Mouse (Mus musculus): Measurements from ENCODE around the gene Nlgn2. TPM values are rescaled to one million over a fixed set of nuclear protein-coding genes. Genes with fewer than 3 reads are reported as not detected.

Gene Nlgn2
- total RNA-seq, 4 experiments from 2014 or later = 217 to 228 (median 217) TPM

DNA sequence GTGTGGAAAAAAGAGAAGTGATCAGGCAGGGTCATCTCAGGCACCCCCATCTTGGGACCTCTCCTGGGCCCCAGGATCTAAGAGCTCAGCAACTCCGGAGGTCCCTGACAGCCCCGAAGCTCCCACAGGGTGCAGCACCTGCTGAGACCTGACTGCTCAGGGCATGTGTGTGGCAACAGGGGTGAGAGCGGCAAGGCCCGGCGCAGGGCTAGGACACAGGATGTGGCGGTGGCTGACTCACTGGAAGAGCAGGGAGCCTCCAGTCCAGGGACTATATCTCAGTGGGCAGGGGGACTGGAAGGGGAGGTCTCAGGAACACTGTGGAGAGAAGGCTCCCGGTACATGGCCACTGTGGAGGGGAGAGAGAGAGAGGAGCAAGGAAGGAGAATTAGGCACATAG, 39.7 kb downstream of the Nlgn2 start:
- DNase-seq (ENCODE audit: low spot score in 2 of 2) = no peak

DNA sequence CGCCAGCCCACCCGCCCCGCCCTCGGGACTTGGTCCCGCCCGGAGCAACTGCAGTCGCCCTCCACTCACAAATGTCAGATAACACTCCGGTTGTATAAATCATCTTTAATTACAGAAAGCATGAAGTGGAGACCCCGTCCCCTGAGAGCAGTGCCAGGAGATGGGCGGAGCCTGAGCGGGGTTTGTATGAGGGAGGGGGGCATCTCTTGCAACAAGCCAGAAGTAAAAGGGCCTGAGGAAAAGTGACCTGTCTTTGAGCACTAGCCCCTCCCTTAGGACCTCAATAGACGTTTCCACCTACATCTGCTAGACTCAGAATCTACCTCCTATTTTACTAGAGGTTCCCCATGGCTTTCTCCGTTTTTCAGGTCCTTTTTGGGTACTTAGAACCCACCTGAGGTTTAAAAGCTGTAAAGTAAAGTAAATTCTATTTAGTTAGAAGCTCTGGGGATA, 41.6 kb downstream of the Nlgn2 start:
- no peak for DNase-seq (ENCODE audit: low spot score in 2 of 2)

DNA sequence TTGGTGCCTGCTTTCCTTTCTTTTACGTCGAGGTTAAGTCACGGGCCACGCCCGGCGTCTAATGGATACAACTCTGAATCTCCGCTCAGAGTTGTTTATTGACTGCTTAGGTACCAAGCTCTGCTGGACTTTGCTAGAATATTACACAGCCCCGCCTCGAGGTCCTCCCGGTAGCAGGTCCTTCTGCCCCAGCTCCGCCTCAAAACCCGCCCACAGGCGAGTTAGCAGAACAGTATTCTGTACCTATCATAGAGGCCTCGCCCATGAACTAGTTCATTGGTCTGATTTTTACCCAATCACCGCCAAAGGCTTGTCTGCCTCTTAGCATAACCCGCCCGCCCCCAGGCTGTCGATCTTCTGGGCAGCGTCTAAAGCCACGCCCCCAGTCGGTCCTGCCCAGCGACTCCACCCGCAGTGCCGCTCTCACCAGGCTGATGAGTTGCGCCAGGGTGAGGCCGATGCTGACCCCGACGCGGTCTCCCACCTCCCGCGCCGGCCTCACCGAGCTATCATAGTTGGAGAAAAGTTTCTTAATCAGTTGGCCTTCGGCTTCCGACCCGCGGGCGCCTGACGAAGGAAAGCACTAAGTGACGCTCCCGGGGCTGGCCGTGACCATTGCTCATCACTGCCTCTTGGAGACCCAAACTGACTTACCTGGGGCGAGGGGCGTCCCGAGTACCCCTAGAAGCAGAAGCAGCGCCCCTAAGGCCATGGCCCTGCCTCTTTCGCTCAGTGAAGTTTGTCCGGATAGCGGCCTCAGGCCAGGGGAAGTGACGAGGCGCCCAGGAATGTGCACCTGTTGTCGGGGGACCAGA, 42.2 kb downstream of the Nlgn2 start, which contains the start of gene Chrnb1:
TSS of gene Chrnb1 (minus strand) at position 776 of the 815 bp plus-strand sequence.
- peak; percentile 60 to 93 for DNase-seq (ENCODE audit: low spot score in 2 of 2)

DNA sequence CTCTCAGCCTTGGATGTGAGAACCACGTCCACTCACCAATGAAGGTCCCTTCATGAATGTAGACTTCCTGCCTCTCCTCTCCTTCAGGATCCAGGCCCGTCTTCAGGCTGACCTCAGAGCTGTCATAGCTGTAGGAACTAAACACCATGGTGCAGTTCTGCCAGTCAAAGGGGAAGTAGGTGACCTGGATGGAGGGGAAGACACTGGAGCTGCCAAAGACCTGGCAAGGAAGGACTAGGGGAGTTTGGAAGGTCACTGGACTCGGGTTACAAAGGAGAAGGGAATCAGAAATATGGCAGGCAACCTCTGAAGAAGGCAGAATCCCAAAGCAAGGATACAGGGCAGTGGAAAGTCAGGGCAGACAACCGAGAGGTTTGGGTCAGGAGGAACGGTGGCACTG, 44.2 kb downstream of the Nlgn2 start:
- no peak for DNase-seq (ENCODE audit: low spot score in 2 of 2)

DNA sequence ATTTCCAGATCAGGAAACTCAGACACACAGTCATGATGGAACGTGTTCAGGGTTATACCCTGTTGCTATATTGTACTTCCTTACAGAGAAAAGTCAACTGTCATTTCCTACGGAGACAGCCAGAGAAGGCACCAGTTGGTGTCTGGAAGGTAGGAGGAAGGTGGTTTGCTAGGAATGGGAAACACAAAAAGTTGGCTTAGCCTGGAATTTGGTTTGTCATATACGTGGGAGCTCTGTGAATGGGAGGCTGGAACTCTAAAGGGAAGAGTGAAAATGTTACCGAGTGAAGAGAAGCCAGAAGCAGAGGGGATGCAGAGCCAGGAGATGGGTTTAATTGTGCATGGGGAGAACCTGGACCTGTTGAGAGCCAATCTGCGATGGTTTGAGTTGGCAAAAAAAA, 46.2 kb downstream of the Nlgn2 start:
- no peak for DNase-seq (ENCODE audit: low spot score in 2 of 2)

DNA sequence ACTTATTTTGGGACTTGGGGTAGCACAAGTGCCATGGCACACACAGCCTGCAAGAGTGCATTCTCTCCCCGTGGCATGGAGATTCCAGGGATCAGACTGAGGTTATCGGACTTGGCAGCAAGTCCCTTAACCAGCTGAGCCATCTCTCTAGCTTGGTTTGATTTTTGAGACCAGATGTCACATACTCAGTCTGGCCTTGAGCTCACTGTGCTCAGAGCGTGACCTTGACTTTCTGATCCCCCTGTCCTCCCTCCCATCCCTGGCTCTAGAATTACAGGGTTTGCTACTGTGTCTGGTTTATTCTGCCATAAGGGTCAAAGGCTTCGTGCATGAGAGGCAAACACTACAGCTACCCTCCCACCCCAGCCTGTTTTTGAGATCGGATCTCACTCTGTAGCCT, 48.2 kb downstream of the Nlgn2 start:
- no peak for DNase-seq (ENCODE audit: low spot score in 2 of 2)

DNA sequence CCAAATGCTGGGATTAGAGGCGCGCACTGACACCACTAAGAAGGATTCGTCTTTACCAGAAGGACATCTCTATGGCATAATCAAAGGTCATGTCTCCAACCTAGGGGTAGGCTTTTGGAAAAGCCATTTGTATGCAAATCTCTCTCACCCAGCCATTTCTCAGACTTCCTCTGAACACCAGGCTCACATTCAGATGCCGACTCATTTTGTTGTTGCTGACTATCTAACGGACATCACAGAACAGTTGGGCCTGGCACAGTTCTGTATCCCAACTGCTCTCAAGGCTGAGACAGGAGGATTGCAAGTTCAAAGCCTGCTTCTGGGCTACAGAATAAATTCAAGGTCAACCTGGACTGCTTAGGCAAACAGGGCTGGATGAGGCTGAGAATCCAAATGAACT, 50.3 kb downstream of the Nlgn2 start:
- DNase-seq (ENCODE audit: low spot score in 2 of 2) = no peak

DNA sequence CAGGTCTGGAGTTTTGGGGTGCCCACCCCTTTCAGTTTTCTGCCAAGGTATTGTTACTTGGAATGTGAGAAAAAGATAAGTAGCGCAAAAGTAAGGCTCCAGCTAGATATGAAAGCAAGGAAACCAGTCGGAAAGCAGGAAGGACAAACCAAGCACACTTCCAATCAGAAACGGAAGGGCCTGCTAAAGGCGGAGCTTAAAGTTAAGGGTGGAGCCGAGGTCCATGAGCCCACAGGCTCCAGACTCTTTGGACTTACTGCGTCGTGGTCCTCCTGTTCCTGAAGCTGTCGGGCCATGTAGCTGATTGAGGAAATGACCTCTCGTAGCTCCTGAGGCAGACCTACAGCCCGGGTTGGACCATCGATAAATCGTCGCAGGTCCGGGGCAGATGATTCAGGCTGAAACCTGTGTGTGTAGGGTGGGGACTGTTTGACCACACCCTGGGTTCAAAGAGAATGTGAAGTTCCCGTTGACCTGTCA, 52.8 kb downstream of the Nlgn2 start:
- no peak for DNase-seq (ENCODE audit: low spot score in 2 of 2)

DNA sequence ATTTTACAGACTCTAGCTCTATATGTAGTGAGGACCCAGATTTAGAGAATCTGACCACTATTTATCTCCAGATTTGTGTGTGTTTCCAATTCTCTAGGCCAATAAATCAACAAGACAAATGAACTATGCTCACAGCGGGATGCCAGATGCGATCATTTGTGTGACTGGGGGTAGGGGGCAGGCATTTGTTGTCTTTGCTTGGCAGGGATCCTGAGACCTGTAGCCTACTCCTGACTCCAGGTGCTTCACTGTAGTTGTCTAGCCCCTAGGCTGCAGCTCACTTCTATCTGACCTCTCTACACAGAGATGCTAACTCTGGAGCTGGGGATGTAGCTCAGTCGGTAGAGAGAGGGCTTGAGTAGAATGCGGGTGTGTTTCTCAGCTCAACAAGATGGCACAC, 55.8 kb downstream of the Nlgn2 start:
- no peak for DNase-seq (ENCODE audit: low spot score in 2 of 2)

DNA sequence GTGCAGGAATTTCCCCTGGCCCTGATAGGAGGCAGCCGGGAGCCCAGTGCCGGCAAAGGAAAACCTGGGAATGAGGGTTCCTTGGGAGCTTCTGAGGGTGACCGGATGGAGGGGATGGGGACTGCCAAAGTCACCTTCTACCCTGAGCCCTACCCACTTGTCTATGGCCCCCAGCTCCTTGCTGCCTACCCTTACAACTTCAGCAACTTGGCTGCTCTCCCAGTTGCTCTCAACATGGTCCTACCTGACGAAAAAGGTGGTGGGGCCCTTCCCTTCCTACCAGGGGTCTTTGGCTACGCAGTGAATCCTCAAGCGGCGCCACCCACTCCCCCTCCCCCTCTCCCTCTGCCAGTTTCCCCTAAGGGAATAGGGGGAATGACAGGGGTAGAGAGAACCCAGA, 58.6 kb downstream of the Nlgn2 start:
- DNase-seq (ENCODE audit: low spot score in 2 of 2) = no peak

DNA sequence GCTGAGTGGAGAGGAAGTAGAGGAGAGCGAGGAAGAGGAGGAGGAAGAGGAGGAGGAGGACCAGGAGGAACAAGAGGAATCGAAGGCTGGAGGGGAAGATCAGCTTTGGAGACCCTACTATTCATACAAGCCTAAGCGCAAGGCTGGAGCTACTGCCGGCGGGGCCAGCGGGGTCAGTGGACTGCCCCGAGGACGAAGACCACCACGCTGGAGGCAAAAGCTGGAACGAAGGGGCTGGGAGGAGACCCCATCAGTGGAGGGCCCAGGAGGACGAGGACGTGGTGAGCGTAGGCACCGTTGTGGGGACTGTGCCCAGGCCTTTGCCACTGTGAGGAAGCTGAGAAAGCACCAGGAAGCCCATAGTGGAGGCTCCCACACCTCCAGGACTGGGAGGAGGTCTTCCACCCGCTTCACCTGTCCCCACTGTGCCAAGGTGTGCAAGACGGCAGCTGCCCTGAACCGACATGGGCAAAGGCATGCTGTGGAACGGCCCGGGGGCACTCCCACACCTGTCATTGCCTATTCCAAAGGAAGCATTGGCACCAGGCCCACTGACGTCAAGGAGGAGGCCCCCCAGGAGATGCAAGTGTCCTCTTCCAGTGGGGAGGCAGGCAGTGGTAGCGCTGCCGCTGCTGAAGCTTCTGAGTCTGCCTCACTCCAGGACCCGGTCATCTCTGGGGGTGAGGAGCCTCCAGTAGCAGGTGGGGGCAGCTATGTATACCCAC, 59.2 kb downstream of the Nlgn2 start:
- no peak for DNase-seq (ENCODE audit: low spot score in 2 of 2)

DNA sequence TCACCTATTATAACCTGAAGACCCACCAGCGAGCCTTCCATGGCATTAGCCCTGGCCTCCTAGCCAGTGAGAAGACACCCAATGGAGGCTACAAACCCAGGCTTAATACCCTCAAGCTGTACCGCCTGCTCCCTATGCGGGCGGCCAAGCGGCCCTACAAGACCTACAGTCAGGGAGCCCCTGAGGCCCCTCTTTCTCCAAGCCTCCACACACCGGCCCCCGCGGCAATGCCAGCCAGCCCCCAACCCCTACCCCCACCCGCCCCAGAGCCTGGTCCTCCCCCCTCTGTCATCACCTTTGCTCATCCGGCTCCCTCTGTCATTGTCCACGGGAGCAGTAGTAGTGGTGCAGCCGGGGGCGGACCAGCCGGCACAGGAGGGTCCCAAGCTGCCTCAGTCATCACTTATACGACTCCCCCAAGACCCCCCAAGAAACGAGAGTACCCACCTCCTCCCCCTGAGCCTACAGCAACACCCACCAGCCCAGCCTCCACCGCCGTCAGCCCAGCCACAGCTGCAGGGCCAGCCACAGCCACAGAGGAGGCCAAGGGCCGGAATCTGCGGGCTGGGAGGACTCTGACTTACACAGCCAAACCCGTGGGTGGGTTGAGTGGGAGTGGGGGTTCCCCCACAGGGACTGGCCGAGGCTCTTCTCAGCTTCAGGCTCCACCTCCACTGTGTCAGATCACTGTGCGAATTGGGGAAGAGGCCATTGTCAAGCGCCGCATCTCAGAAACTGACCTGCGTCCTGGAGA, 59.9 kb downstream of the Nlgn2 start:
- DNase-seq (ENCODE audit: low spot score in 2 of 2) = no peak

DNA sequence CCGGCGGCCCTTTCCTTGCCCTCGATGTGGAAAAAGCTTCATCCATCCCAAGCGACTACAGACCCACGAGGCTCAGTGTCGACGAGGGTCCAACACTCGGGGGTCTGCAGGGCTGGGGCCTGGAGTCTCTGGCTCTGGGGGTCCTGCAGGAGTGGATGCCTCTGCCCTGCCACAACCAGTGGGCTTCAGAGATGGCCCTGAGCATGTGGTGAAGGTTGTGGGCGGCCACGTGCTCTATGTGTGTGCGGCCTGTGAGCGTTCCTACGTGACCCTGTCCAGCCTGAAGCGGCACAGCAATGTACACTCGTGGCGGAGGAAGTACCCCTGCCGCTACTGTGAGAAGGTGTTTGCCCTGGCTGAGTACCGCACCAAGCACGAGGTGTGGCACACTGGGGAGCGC, 61.1 kb downstream of the Nlgn2 start:
- DNase-seq (ENCODE audit: low spot score in 2 of 2) = no peak

DNA sequence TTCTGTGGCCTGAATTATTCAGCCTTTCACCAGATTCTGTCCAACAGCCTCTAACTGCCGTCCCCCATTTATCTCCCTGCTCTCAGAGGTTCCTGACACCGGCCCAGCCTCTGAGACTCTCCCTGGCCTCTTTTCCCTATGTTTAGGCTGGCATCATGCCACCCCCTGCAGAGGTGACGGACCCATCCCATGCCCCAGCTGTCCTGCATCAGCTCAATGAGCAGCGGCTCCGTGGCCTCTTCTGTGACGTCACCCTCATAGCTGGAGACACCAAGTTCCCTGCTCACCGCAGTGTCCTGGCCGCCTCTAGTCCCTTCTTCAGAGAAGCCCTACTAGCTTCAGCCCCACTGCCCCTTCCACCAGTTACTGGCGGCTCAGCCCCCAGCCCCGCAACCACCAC, 61.9 kb downstream of the Nlgn2 start:
- no peak for DNase-seq (ENCODE audit: low spot score in 2 of 2)

DNA sequence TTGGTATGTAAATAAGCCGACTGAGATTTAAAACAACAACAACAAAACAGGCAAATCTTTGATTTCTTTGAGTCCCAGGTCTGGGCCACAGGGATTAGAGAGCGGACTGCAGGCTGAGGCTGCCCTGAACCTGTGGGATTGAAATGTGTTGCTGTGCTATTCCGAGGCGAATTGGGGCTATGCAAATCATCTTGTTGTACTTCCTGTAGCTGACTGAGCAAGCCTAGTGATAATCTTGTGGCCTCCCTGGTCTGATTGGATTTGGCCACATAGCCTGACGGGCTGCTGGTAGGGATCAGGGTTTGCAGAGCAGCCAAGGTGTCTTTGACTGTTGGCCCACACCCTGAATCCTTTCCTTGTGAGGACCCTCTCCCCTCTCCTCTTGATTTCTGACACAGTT, 62.6 kb downstream of the Nlgn2 start:
- DNase-seq (ENCODE audit: low spot score in 2 of 2) = no peak

Small RNA genes lying within 50 kb of the gene (microRNA-seq; reads per million reads assigned to microRNA genes)
- gene Mir6924 = 0 reads per million in 2 experiments

Other genes starting within 250 kb of the Nlgn2 start
- 100 to 1,000 TPM; 400 to 455 (median 419) TPM for gene Atp1b2, start 231.8 kb downstream of the Nlgn2 start, total RNA-seq (2022)
- 1 to 10 TPM in 1 of 4 experiments, not detected in 3; 1.0 TPM for gene Shbg, start 219.9 kb downstream of the Nlgn2 start, total RNA-seq (2022)
- 10 to 100 TPM in 3 of 4 experiments, 1 to 10 TPM in 1; 7.9 to 11.6 (median 10.5) TPM for gene Sat2, start 215.8 kb downstream of the Nlgn2 start, total RNA-seq (2022)
- 100 to 1,000 TPM; 132 to 147 (median 140) TPM for gene Fxr2, start 204.8 kb downstream of the Nlgn2 start, total RNA-seq (2022)
- gene Sox15, start 182.5 kb downstream of the Nlgn2 start, total RNA-seq (2022) = under 1 TPM in 1 of 4 experiments, not detected in 3; 0.46 TPM
- 10 to 100 TPM; 59.3 to 68.7 (median 61.4) TPM for gene Mpdu1, start 175.1 kb downstream of the Nlgn2 start, total RNA-seq (2022)
- 10 to 100 TPM; 14.1 to 63.3 (median 34.2) TPM for gene Cd68, start 171.6 kb downstream of the Nlgn2 start, total RNA-seq (2022)
- 100 to 1,000 TPM; 268 to 307 (median 295) TPM for gene Eif4a1, start 165.4 kb downstream of the Nlgn2 start, total RNA-seq (2022)
- gene Senp3, start 155.7 kb downstream of the Nlgn2 start, total RNA-seq (2022) = 10 to 100 TPM; 72.6 to 96.8 (median 83.6) TPM
- gene Tnfsf13, start 152.0 kb downstream of the Nlgn2 start, total RNA-seq (2022) = 1 to 10 TPM; 2.5 to 4.2 (median 3.2) TPM
- gene Tnfsf12, start 141.9 kb downstream of the Nlgn2 start, total RNA-seq (2022) = 10 to 100 TPM; 10.2 to 15.1 (median 11.7) TPM
- 1 to 10 TPM; 1.5 to 2.0 (median 1.8) TPM for gene Tnfsfm13, start 141.7 kb downstream of the Nlgn2 start, total RNA-seq (2022)
- gene Polr2a, start 79.1 kb downstream of the Nlgn2 start, total RNA-seq (2022) = 10 to 100 TPM; 48.6 to 56.4 (median 51.3) TPM
- gene Slc35g3, start 75.8 kb downstream of the Nlgn2 start, total RNA-seq (2022) = not detected
- gene Zbtb4, start 71.9 kb downstream of the Nlgn2 start, total RNA-seq (2022) = 100 to 1,000 TPM; 138 to 158 (median 147) TPM
- 1 to 10 TPM in 2 of 4 experiments, under 1 TPM in 2; 0.51 to 1.2 (median 0.92) TPM for gene Chrnb1, start 41.8 kb downstream of the Nlgn2 start, total RNA-seq (2022)
- 10 to 100 TPM; 18.8 to 22.3 (median 19.7) TPM for gene Fgf11, start 35.9 kb downstream of the Nlgn2 start, total RNA-seq (2022)
- under 1 TPM in 2 of 4 experiments, not detected in 2; 0.16 to 0.20 TPM for gene Tmem102, start 32.2 kb downstream of the Nlgn2 start, total RNA-seq (2022)
- not detected for gene Gm39566, start 22.5 kb downstream of the Nlgn2 start, total RNA-seq (2022)
- not detected for gene Spem2, start 19.3 kb downstream of the Nlgn2 start, total RNA-seq (2022)
- gene Spem1, start 15.6 kb downstream of the Nlgn2 start, total RNA-seq (2022) = under 1 TPM in 3 of 4 experiments, not detected in 1; 0.43 to 0.74 (median 0.49) TPM
- gene Tmem256, start 730 bp upstream of the Nlgn2 start, total RNA-seq (2022) = 100 to 1,000 TPM; 117 to 147 (median 123) TPM
- 10 to 100 TPM; 16.0 to 20.0 (median 18.6) TPM for gene Plscr3, start 8.6 kb upstream of the Nlgn2 start, total RNA-seq (2022)
- gene Tnk1, start 20.9 kb upstream of the Nlgn2 start, total RNA-seq (2022) = under 1 TPM in 3 of 4 experiments, not detected in 1; 0.26 to 0.46 (median 0.30) TPM
- gene Tmem95, start 40.2 kb upstream of the Nlgn2 start, total RNA-seq (2022) = not detected
- 1 to 10 TPM; 1.0 to 2.0 (median 1.2) TPM for gene Kctd11, start 43.6 kb upstream of the Nlgn2 start, total RNA-seq (2022)
- gene Acap1, start 57.8 kb upstream of the Nlgn2 start, total RNA-seq (2022) = not detected
- gene 2810408A11Rik, start 63.2 kb upstream of the Nlgn2 start, total RNA-seq (2022) = 1 to 10 TPM in 1 of 4 experiments, under 1 TPM in 3; 0.39 to 1.1 (median 0.56) TPM
- 100 to 1,000 TPM in 3 of 4 experiments, 10 to 100 TPM in 1; 97.6 to 122 (median 112) TPM for gene Neurl4, start 63.3 kb upstream of the Nlgn2 start, total RNA-seq (2022)
- 10 to 100 TPM; 27.1 to 37.6 (median 32.4) TPM for gene Gps2, start 76.1 kb upstream of the Nlgn2 start, total RNA-seq (2022)
- 100 to 1,000 TPM; 413 to 430 (median 416) TPM for gene Eif5a, start 84.2 kb upstream of the Nlgn2 start, total RNA-seq (2022)
- 1 to 10 TPM; 5.1 to 9.6 (median 6.1) TPM for gene Ybx2, start 98.0 kb upstream of the Nlgn2 start, total RNA-seq (2022)
- gene Slc2a4, start 110.4 kb upstream of the Nlgn2 start, total RNA-seq (2022) = 1 to 10 TPM; 4.8 to 5.4 (median 5.1) TPM
- not detected for gene Cldn7, start 127.0 kb upstream of the Nlgn2 start, total RNA-seq (2022)
- gene Ctdnep1, start 143.4 kb upstream of the Nlgn2 start, total RNA-seq (2022) = 100 to 1,000 TPM; 108 to 126 (median 118) TPM
- gene Elp5, start 144.7 kb upstream of the Nlgn2 start, total RNA-seq (2022) = 100 to 1,000 TPM in 1 of 4 experiments, 10 to 100 TPM in 3; 78.7 to 101 (median 87.1) TPM
- 100 to 1,000 TPM; 218 to 247 (median 236) TPM for gene Gabarap, start 153.4 kb upstream of the Nlgn2 start, total RNA-seq (2022)
- gene Phf23, start 158.0 kb upstream of the Nlgn2 start, total RNA-seq (2022) = 10 to 100 TPM; 49.6 to 59.9 (median 51.8) TPM
- gene Dvl2, start 162.8 kb upstream of the Nlgn2 start, total RNA-seq (2022) = 10 to 100 TPM; 28.0 to 36.9 (median 32.9) TPM
- 10 to 100 TPM; 57.9 to 68.3 (median 61.2) TPM for gene Acadvl, start 177.6 kb upstream of the Nlgn2 start, total RNA-seq (2022)
- 100 to 1,000 TPM; 721 to 849 (median 797) TPM for gene Dlg4, start 179.2 kb upstream of the Nlgn2 start, total RNA-seq (2022)
- 1 to 10 TPM in 2 of 4 experiments, under 1 TPM in 2; 0.77 to 2.4 (median 1.5) TPM for gene Asgr1, start 216.3 kb upstream of the Nlgn2 start, total RNA-seq (2022)

Data from left cerebral cortex, adult 8-10 months (tissue).